Mouse (Mus musculus) heart, postnatal 0 days (tissue): Measurements from ENCODE around the gene Psmd4.

Source experiments
- CTCF ChIP-seq: IDR thresholded peaks from 2 replicates; pipeline ENCODE4 v1.5.1; 2016; ENCODE audit warnings: antibody characterized with exemption, control low read depth, low read depth
- EP300 ChIP-seq: IDR thresholded peaks from 2 replicates; pipeline ENCODE4 v1.6.1; 2016; ENCODE audit warnings: antibody characterized with exemption, low read depth

DNA sequence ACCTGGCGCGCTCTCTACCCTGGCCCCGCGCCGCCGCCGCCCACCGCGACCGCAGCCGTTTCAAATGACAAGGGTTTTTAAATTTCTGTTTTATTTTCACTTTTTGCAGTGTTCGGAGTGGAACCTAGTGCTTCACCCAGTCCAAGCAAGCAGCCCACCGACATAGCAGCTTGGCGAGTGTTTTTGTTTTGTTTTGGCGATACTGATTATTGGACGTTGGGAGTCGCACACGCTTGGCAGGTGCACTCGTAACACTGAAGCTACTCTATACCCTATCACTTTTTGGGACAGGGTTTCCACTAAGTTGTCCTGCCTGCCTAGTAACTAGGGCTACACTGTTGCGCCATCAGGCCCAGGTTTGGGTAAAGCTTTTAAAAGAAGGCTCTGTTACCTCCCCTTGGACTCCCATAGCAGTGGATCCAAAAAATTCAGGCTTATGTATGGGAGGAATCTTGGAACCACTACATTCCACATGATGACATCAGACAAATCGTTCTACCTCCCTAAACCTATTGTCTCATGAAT is 25.8 kb downstream of the Psmd4 start:
- TF ChIP-seq EP300 (no peak), CTCF (no peak)
